Mouse (Mus musculus) C2C12 (cell line): ENCODE measurements around the gene Stau1.

ENCODE experiments used
- CTCF ChIP-seq: IDR thresholded peaks from one replicate; pipeline ENCODE4 v1.5.1; 2011; ENCODE audit not compliant: control insufficient read depth, insufficient read depth, insufficient read length
- MAX ChIP-seq: IDR thresholded peaks from one replicate; pipeline ENCODE4 v1.6.1; 2011; ENCODE audit warnings: mild to moderate bottlenecking, control low read depth

DNA sequence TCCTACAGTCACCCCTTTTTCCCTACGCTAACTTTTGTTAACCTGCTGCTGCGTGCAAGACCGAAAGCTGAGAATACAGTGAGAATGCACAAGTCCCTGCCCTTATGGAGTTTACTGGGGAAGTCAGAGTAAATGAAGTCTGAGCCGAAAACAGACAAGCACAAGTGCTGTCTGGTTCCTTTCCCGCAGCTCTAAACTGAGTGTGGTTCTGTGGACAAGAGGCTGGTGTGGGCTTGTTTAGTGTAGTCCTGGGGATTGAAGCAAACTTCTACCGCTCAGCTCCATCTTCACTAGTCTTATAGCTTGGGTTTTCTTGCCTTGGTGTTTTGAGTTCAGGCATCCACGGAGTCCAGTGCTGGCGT, 415 bp upstream of the Stau1 start:
- TF ChIP-seq CTCF: no peak
- no peak for TF ChIP-seq MAX
